Mouse (Mus musculus) lung, adult 2 months (tissue): ENCODE data around the gene Rnf150.

Experiments
- CTCF ChIP-seq: fragments of 200-500 bp; IDR thresholded peaks from 2 replicates; pipeline ENCODE4 v1.5.1; 2011; ENCODE audit warnings: mild to moderate bottlenecking, low read length, control low read depth; ENCODE audit not compliant: insufficient read depth
- POLR2A ChIP-seq: fragments of 200-500 bp; IDR thresholded peaks from 2 replicates; pipeline ENCODE4 v1.6.1; 2011; ENCODE audit warnings: low read depth, mild to moderate bottlenecking, control low read depth, low read length, borderline replicate concordance; ENCODE audit errors: extremely low read depth

GRCm38 (mm10) chr8:83011286-83011685 is 148.1 kb downstream of the Rnf150 start:
- TF ChIP-seq POLR2A (no peak), CTCF (no peak)
